Mouse (Mus musculus) central nervous system, embryonic 14 days (tissue): ENCODE data around the gene Prl3a1. TPM values are rescaled to one million over a fixed set of nuclear protein-coding genes. Genes with fewer than 3 reads are reported as not detected.

ENCODE experiments used
- polyA plus RNA-seq: library from polyadenylated mRNA; depleted of rRNA; stranded (reverse); fragments of >200 nt; gene quantifications from 2 replicates; pipeline ENCODE4 v1.2.3, GENCODE M21; 2012; rRNA removed

The Prl3a1 gene
- polyA plus RNA-seq: not detected in 2 replicates

GRCm38 (mm10) chr13:27259136-27259535 is at the start of gene Prl3a1:
Prl3a1 (plus strand) TSS chr13:27259436.

GRCm38 (mm10) chr13:27241547-27241946 is 17.7 kb upstream of the Prl3a1 start, which contains the start of gene Prl3b1:
Prl3b1 (plus strand) TSS chr13:27241847.

GRCm38 (mm10) chr13:27312334-27313225 is 53.3 kb downstream of the Prl3a1 start, which contains the start of gene Prl6a1:
Prl6a1 (plus strand) TSS chr13:27312627.

Other genes with a start within 250 kb of the Prl3a1 start
- gene Prl, start 201.9 kb upstream of the Prl3a1 start, polyA plus RNA-seq: not detected in 2 replicates
- not detected in 2 replicates for gene Prl3d1, start 165.2 kb upstream of the Prl3a1 start, polyA plus RNA-seq
- not detected in 2 replicates for gene Prl3d2, start 137.7 kb upstream of the Prl3a1 start, polyA plus RNA-seq
- gene Prl3d3, start 102.6 kb upstream of the Prl3a1 start, polyA plus RNA-seq: not detected in 2 replicates
- not detected in 2 replicates for gene Prl3c1, start 62.8 kb upstream of the Prl3a1 start, polyA plus RNA-seq
- gene Prl3b1, start 17.6 kb upstream of the Prl3a1 start, polyA plus RNA-seq: not detected in 2 replicates
- gene Prl6a1, start 53.2 kb downstream of the Prl3a1 start, polyA plus RNA-seq: not detected in 2 replicates
- not detected in 2 replicates for gene Prl8a2, start 86.2 kb downstream of the Prl3a1 start, polyA plus RNA-seq
- gene Prl2b1, start 131.4 kb downstream of the Prl3a1 start, polyA plus RNA-seq: not detected in 2 replicates
- not detected in 2 replicates for gene Prl8a6, start 179.3 kb downstream of the Prl3a1 start, polyA plus RNA-seq